Mouse (Mus musculus) liver, embryonic 14.5 days (tissue): Measurements from ENCODE around the gene Srcap. TPM values are rescaled to one million over a fixed set of nuclear protein-coding genes. Genes with fewer than 3 reads are reported as not detected.

Experiments
- ATAC-seq: fragments of 200-750 bp; cut with Nextera tagmentation; 2 replicates; pipeline ENCODE4 v1.8.0; 2017; ENCODE audit warnings: moderate number of reproducible peaks, mild to moderate bottlenecking, moderate library complexity; ENCODE audit not compliant: insufficient read depth
- DNase-seq, 3 experiments: peaks; one replicate each; pipeline ENCODE4 v3.0.0-alpha.2; 2012 to 2013; ENCODE audit warnings: low read depth in 3 of 3, low spot score in 3 of 3
- H3K27ac ChIP-seq: fragments of 300-500 bp; sonication (generic); 2 replicates; pipeline ENCODE4 v1.5.1; 2014; ENCODE audit warnings: moderate library complexity, mild to moderate bottlenecking, control low read depth, inconsistent platforms
- H3K27me3 ChIP-seq: fragments of 300-500 bp; sonication (generic); 2 replicates; pipeline ENCODE4 v1.6.1; 2014; ENCODE audit warnings: mild to moderate bottlenecking, low read length, moderate library complexity; ENCODE audit not compliant: control insufficient read depth, insufficient read depth
- H3K36me3 ChIP-seq: fragments of 300-500 bp; sonication (generic); replicated peaks from 2 replicates; pipeline ENCODE4 v1.6.1; 2014; ENCODE audit warnings: low read depth; ENCODE audit not compliant: control insufficient read depth, insufficient read depth
- H3K4me1 ChIP-seq, 2 experiments: fragments of 200-500 bp in 1 of 2; fragments of 300-500 bp in 1 of 2; sonication (generic) in 1 of 2; replicated peaks; 2 replicates each; pipeline ENCODE4 v1.6.1; 2012 to 2014; ENCODE audit warnings: antibody characterized with exemption in 1 of 2, inconsistent platforms in 1 of 2, low read length in 1 of 2; ENCODE audit not compliant: control insufficient read depth in 2 of 2, insufficient read depth in 2 of 2
- H3K4me2 ChIP-seq: fragments of 300-500 bp; sonication (generic); 2 replicates; pipeline ENCODE4 v1.6.1; 2014; ENCODE audit warnings: low read depth, mild to moderate bottlenecking, control low read depth, moderate library complexity
- H3K4me3 ChIP-seq, 2 experiments: fragments of 200-500 bp in 1 of 2; fragments of 300-500 bp in 1 of 2; sonication (generic) in 1 of 2; 2 replicates each; pipeline ENCODE4 v1.5.1; 2012 to 2014; ENCODE audit warnings: low read depth in 2 of 2, low read length in 2 of 2, mild to moderate bottlenecking in 2 of 2, control low read depth in 1 of 2, inconsistent platforms in 1 of 2, moderate library complexity in 1 of 2; ENCODE audit not compliant: insufficient read depth in 1 of 2
- H3K9ac ChIP-seq: fragments of 300-500 bp; sonication (generic); replicated peaks from 2 replicates; pipeline ENCODE4 v1.6.1; 2014; ENCODE audit warnings: mild to moderate bottlenecking, control low read depth, moderate library complexity
- H3K9me3 ChIP-seq: fragments of 300-500 bp; sonication (generic); 2 replicates; pipeline ENCODE4 v1.6.1; 2016; ENCODE audit warnings: low read length, mixed read lengths; ENCODE audit not compliant: control insufficient read depth
- CTCF ChIP-seq: IDR thresholded peaks from 2 replicates; pipeline ENCODE4 v1.5.1; 2016; ENCODE audit warnings: antibody characterized with exemption, low read depth, control low read depth
- EP300 ChIP-seq: IDR thresholded peaks from 2 replicates; pipeline ENCODE4 v1.6.1; 2016; ENCODE audit warnings: antibody characterized with exemption, low read depth
- WGBS: fragments of 180-500 bp; shearing (Covaris S2); extraction: QIAGEN DNeasy Blood & Tissue Kit; methylation state at CpG from one replicate; pipeline ENCODE4 v1.1.7; 2014; ENCODE audit not compliant: insufficient replicate concordance; 5-methylcytosine and 5-hydroxymethylcytosine counted together
- polyA plus RNA-seq, 2 experiments: library from polyadenylated mRNA; depleted of rRNA in 1 of 2; stranded (reverse) in 1 of 2; unstranded in 1 of 2; fragments of >200 nt; fragmentation: Nextera tagmentation in 1 of 2; extraction: Ambion mirVana in 1 of 2; gene quantifications; 2 replicates each; pipeline versions ENCODE4 v1.2.1 to v1.2.3; 2012 to 2014

The Srcap gene
- polyA plus RNA-seq, 2 experiments, result 3.7 to 10.3 TPM

- H3K27me3 ChIP-seq, result no peaks in the 10 kb centered on the region
- no peak for ATAC-seq
- no peak overlapping the region for H3K4me2 ChIP-seq
- H3K36me3 ChIP-seq, result peaks cover 37% of the 10 kb centered on the region
- no peak for TF ChIP-seq EP300
- H3K27ac ChIP-seq, result no peak overlapping the region
- peaks cover 22 to 24% of the 10 kb centered on the region in 2 experiments for H3K4me1 ChIP-seq
- DNase-seq, result no peak
- no peaks in the 10 kb centered on the region for H3K9me3 ChIP-seq
- no peak overlapping the region for H3K4me3 ChIP-seq
- WGBS, result 83% methylated on average over 6 of the region's 6 CpGs
- no peak overlapping the region for H3K9ac ChIP-seq
These were observed 37.3 kb upstream of the Srcap start for GRCm38 (mm10) chr7:127474378-127475070.

GRCm38 (mm10) chr7:127475186-127475740 is 36.5 kb upstream of the Srcap start:
- peaks cover 37% of the 10 kb centered on the region for H3K36me3 ChIP-seq
- no peaks in the 10 kb centered on the region for H3K27me3 ChIP-seq
- no peak overlapping the region for H3K4me3 ChIP-seq
- no peak overlapping the region for H3K4me2 ChIP-seq
- WGBS, result 86% methylated on average over 11 of the region's 11 CpGs
- H3K27ac ChIP-seq, result no peak overlapping the region
- no peak for ATAC-seq
- TF ChIP-seq EP300 (no peak), CTCF (no peak)
- H3K9me3 ChIP-seq, result no peaks in the 10 kb centered on the region
- no peak overlapping the region for H3K9ac ChIP-seq
- peaks cover 22 to 26% of the 10 kb centered on the region in 2 experiments for H3K4me1 ChIP-seq
- no peak for DNase-seq

- WGBS, result 92% methylated on average over 11 of the region's 11 CpGs
- TF ChIP-seq EP300 (no peak), CTCF (no peak)
- H3K27me3 ChIP-seq, result no peaks in the 10 kb centered on the region
- no peak for DNase-seq
- peaks cover 30 to 33% of the 10 kb centered on the region in 2 experiments for H3K4me1 ChIP-seq
- peaks cover 40% of the 10 kb centered on the region for H3K36me3 ChIP-seq
- H3K9me3 ChIP-seq, result no peaks in the 10 kb centered on the region
- H3K9ac ChIP-seq, result no peak overlapping the region
- peak overlapping the region; percentile 97 for H3K4me2 ChIP-seq
- ATAC-seq, result no peak
- peak overlapping the region in 1 of 2 experiments; percentile 100; a peak in 1 of 4 replicates for H3K4me3 ChIP-seq
- H3K27ac ChIP-seq, result no peak overlapping the region
These were observed 35.4 kb upstream of the Srcap start for GRCm38 (mm10) chr7:127476336-127476735.

GRCm38 (mm10) chr7:127476855-127477254 is 34.9 kb upstream of the Srcap start:
- Histone ChIP-seq H3K9me3 (no peaks in the 10 kb centered on the region), H3K4me2 (peak overlapping the region; percentile 97), H3K4me1 (peaks cover 30 to 33% of the 10 kb centered on the region in 2 experiments), H3K27me3 (no peaks in the 10 kb centered on the region), H3K9ac (peak overlapping the region; percentile 76), H3K4me3 (peak overlapping the region; percentile 43 to 100), H3K36me3 (peaks cover 40% of the 10 kb centered on the region), H3K27ac (peak overlapping the region; percentile 94)
- TF ChIP-seq CTCF (no peak), EP300 (no peak)
- WGBS, result 72% methylated on average over 4 of the region's 4 CpGs
- no peak for DNase-seq
- no peak for ATAC-seq

GRCm38 (mm10) chr7:127477687-127478634 is 33.8 kb upstream of the Srcap start:
- Histone ChIP-seq H3K4me1 (peaks cover 23 to 25% of the 10 kb centered on the region in 2 experiments), H3K27me3 (no peaks in the 10 kb centered on the region), H3K4me2 (peak overlapping the region; percentile 97), H3K27ac (peak overlapping the region; percentile 94), H3K9ac (peak overlapping the region; percentile 99), H3K9me3 (no peaks in the 10 kb centered on the region), H3K36me3 (peaks cover 48% of the 10 kb centered on the region), H3K4me3 (peak overlapping the region; percentile 97 to 100)
- peak; percentile 25; the same call in 1 of the 2 replicates for TF ChIP-seq EP300
- peak; percentile 44 for TF ChIP-seq CTCF
- under 1% methylated on average over 50 of the region's 50 CpGs for WGBS
- peak; percentile 100 for DNase-seq
- ATAC-seq, result peak; percentile 90
